Mouse (Mus musculus): ENCODE data around the gene Rcan2.

- TF ChIP-seq CTCF (IDR thresholded peaks at IDR 0.05) (no peak), EP300 (IDR thresholded peaks at IDR 0.05; ENCODE audit: insufficient read depth, low read depth, low read length) (no peak)
Observed at GRCm38 (mm10) chr17:43969943-43970342, 168.8 kb downstream of the Rcan2 start.

All from heart, adult 2 months (tissue).